Mouse (Mus musculus) neural tube, embryonic 15.5 days (tissue): ENCODE data around the gene Tm6sf1. TPM values are rescaled to one million over a fixed set of nuclear protein-coding genes. Genes with fewer than 3 reads are reported as not detected.

Source experiments
- ATAC-seq: fragments of 200-750 bp; cut with Nextera tagmentation; 2 replicates; pipeline ENCODE4 v1.8.0; 2017; ENCODE audit warnings: mild to moderate bottlenecking, moderate TSS enrichment, moderate library complexity; ENCODE audit not compliant: low FRiP score
- H3K27ac ChIP-seq: fragments of 300-500 bp; sonication (generic); replicated peaks from 2 replicates; pipeline ENCODE4 v1.5.1; 2015; ENCODE audit warnings: mild to moderate bottlenecking, inconsistent platforms
- H3K27me3 ChIP-seq: fragments of 300-500 bp; sonication (generic); replicated peaks from 2 replicates; pipeline ENCODE4 v1.6.1; 2015; ENCODE audit warnings: inconsistent platforms
- H3K36me3 ChIP-seq: fragments of 300-500 bp; sonication (generic); 2 replicates; pipeline ENCODE4 v1.6.1; 2015; ENCODE audit warnings: inconsistent platforms
- H3K4me1 ChIP-seq: fragments of 300-500 bp; sonication (generic); 2 replicates; pipeline ENCODE4 v1.6.1; 2015; ENCODE audit warnings: inconsistent platforms
- H3K4me2 ChIP-seq: fragments of 300-500 bp; sonication (generic); 2 replicates; pipeline ENCODE4 v1.6.1; 2015; ENCODE audit warnings: inconsistent platforms, mild to moderate bottlenecking, moderate library complexity
- H3K4me3 ChIP-seq: fragments of 300-500 bp; sonication (generic); replicated peaks from 2 replicates; pipeline ENCODE4 v1.5.1; 2015; ENCODE audit warnings: mild to moderate bottlenecking, inconsistent platforms
- H3K9ac ChIP-seq: fragments of 300-500 bp; sonication (generic); replicated peaks from 2 replicates; pipeline ENCODE4 v1.6.1; 2015; ENCODE audit warnings: mild to moderate bottlenecking, inconsistent platforms
- H3K9me3 ChIP-seq: fragments of 300-500 bp; sonication (generic); replicated peaks from 2 replicates; pipeline ENCODE4 v1.6.1; 2016; ENCODE audit warnings: inconsistent platforms
- WGBS: fragments of 180-500 bp; shearing (Covaris S2); methylation state at CpG from one replicate; pipeline ENCODE4 v1.1.7; 2015; ENCODE audit warnings: mixed read lengths; 5-methylcytosine and 5-hydroxymethylcytosine counted together
- polyA plus RNA-seq: library from polyadenylated mRNA; unstranded; fragments of >200 nt; fragmentation: Nextera tagmentation; extraction: Ambion mirVana; gene quantifications from 2 replicates; pipeline ENCODE4 v1.2.1, GENCODE M21; 2015

The Tm6sf1 gene
- polyA plus RNA-seq, 1 experiment from 2014 or later = 15.1 TPM

- Histone ChIP-seq H3K9me3 (no peaks in the 10 kb centered on the region), H3K4me1 (no peaks in the 10 kb centered on the region), H3K9ac (no peak overlapping the region), H3K27ac (no peak overlapping the region), H3K27me3 (no peaks in the 10 kb centered on the region), H3K4me3 (no peak overlapping the region), H3K36me3 (no peaks in the 10 kb centered on the region), H3K4me2 (no peak overlapping the region)
- no peak for ATAC-seq
- WGBS = 93% methylated on average over 6 of the region's 6 CpGs
Observed at GRCm38 (mm10) chr7:81841439-81841838, 17.4 kb upstream of the Tm6sf1 start.

GRCm38 (mm10) chr7:81842141-81842540 lies 16.7 kb upstream of the Tm6sf1 start:
- Histone ChIP-seq H3K4me2 (no peak overlapping the region), H3K9me3 (no peaks in the 10 kb centered on the region), H3K27me3 (no peaks in the 10 kb centered on the region), H3K36me3 (no peaks in the 10 kb centered on the region), H3K4me3 (no peak overlapping the region), H3K4me1 (no peaks in the 10 kb centered on the region), H3K27ac (no peak overlapping the region), H3K9ac (no peak overlapping the region)
- WGBS = 95% methylated on average over 7 of the region's 7 CpGs
- ATAC-seq = no peak

- Histone ChIP-seq H3K27me3 (no peaks in the 10 kb centered on the region), H3K4me2 (no peak overlapping the region), H3K4me3 (no peak overlapping the region), H3K9ac (no peak overlapping the region), H3K4me1 (no peaks in the 10 kb centered on the region), H3K27ac (no peak overlapping the region), H3K9me3 (no peaks in the 10 kb centered on the region), H3K36me3 (no peaks in the 10 kb centered on the region)
- ATAC-seq = no peak
- 85% methylated on average over 1 of the region's 1 CpGs for WGBS
Observed at GRCm38 (mm10) chr7:81842998-81843397, 15.8 kb upstream of the Tm6sf1 start.

GRCm38 (mm10) chr7:81843903-81844302 lies 14.9 kb upstream of the Tm6sf1 start:
- WGBS = 78% methylated on average over 8 of the region's 8 CpGs
- H3K9me3 ChIP-seq = no peaks in the 10 kb centered on the region
- no peak for ATAC-seq

GRCm38 (mm10) chr7:81844801-81845200 lies 14.0 kb upstream of the Tm6sf1 start:
- H3K4me2 ChIP-seq = no peak overlapping the region
- no peak for ATAC-seq
- H3K4me3 ChIP-seq = no peak overlapping the region
- H3K4me1 ChIP-seq = no peaks in the 10 kb centered on the region
- H3K36me3 ChIP-seq = no peaks in the 10 kb centered on the region
- no peaks in the 10 kb centered on the region for H3K9me3 ChIP-seq
- H3K27ac ChIP-seq = no peak overlapping the region
- H3K9ac ChIP-seq = no peak overlapping the region
- WGBS = 89% methylated on average over 11 of the region's 11 CpGs
- no peaks in the 10 kb centered on the region for H3K27me3 ChIP-seq

More at GRCm38 (mm10) chr7:81843903-81844302, 14.9 kb upstream of the Tm6sf1 start:
- no peaks in the 10 kb centered on the region for H3K27me3 ChIP-seq
- H3K9ac ChIP-seq = no peak overlapping the region
- H3K4me1 ChIP-seq = no peaks in the 10 kb centered on the region
- no peaks in the 10 kb centered on the region for H3K36me3 ChIP-seq
- H3K27ac ChIP-seq = no peak overlapping the region
- no peak overlapping the region for H3K4me3 ChIP-seq
- no peak overlapping the region for H3K4me2 ChIP-seq

- H3K4me2 ChIP-seq = no peak overlapping the region
- H3K36me3 ChIP-seq = no peaks in the 10 kb centered on the region
- H3K27ac ChIP-seq = no peak overlapping the region
- H3K4me3 ChIP-seq = no peak overlapping the region
- 80% methylated on average over 3 of the region's 3 CpGs for WGBS
- no peaks in the 10 kb centered on the region for H3K4me1 ChIP-seq
- H3K9me3 ChIP-seq = no peaks in the 10 kb centered on the region
- no peak for ATAC-seq
- H3K9ac ChIP-seq = no peak overlapping the region
- no peaks in the 10 kb centered on the region for H3K27me3 ChIP-seq
Observed at GRCm38 (mm10) chr7:81845313-81845712, 13.5 kb upstream of the Tm6sf1 start.

GRCm38 (mm10) chr7:81846008-81846407 lies 12.8 kb upstream of the Tm6sf1 start:
- Histone ChIP-seq H3K27ac (no peak overlapping the region), H3K27me3 (no peaks in the 10 kb centered on the region), H3K4me1 (no peaks in the 10 kb centered on the region), H3K9ac (no peak overlapping the region), H3K9me3 (no peaks in the 10 kb centered on the region), H3K4me3 (no peak overlapping the region), H3K36me3 (no peaks in the 10 kb centered on the region), H3K4me2 (no peak overlapping the region)
- 80% methylated on average over 8 of the region's 8 CpGs for WGBS
- ATAC-seq = no peak

- Histone ChIP-seq H3K4me3 (no peak overlapping the region), H3K27me3 (no peaks in the 10 kb centered on the region), H3K4me1 (no peaks in the 10 kb centered on the region), H3K4me2 (no peak overlapping the region), H3K9me3 (no peaks in the 10 kb centered on the region), H3K9ac (no peak overlapping the region), H3K36me3 (no peaks in the 10 kb centered on the region), H3K27ac (no peak overlapping the region)
- no peak for ATAC-seq
- WGBS = 44% methylated on average over 8 of the region's 8 CpGs
Observed at GRCm38 (mm10) chr7:81847010-81847409, 11.8 kb upstream of the Tm6sf1 start.

GRCm38 (mm10) chr7:81847777-81848176 lies 11.0 kb upstream of the Tm6sf1 start:
- H3K4me1 ChIP-seq = no peaks in the 10 kb centered on the region
- no peaks in the 10 kb centered on the region for H3K27me3 ChIP-seq
- H3K9ac ChIP-seq = no peak overlapping the region
- H3K9me3 ChIP-seq = no peaks in the 10 kb centered on the region
- no peak overlapping the region for H3K4me2 ChIP-seq
- ATAC-seq = no peak
- H3K4me3 ChIP-seq = no peak overlapping the region
- no peak overlapping the region for H3K27ac ChIP-seq
- H3K36me3 ChIP-seq = no peaks in the 10 kb centered on the region
- 29% methylated on average over 4 of the region's 4 CpGs for WGBS

- 90% methylated on average over 5 of the region's 5 CpGs for WGBS
- no peaks in the 10 kb centered on the region for H3K27me3 ChIP-seq
- no peak overlapping the region for H3K9ac ChIP-seq
- H3K4me3 ChIP-seq = no peak overlapping the region
- H3K4me1 ChIP-seq = no peaks in the 10 kb centered on the region
- H3K9me3 ChIP-seq = no peaks in the 10 kb centered on the region
- ATAC-seq = no peak
- H3K4me2 ChIP-seq = no peak overlapping the region
- no peak overlapping the region for H3K27ac ChIP-seq
- no peaks in the 10 kb centered on the region for H3K36me3 ChIP-seq
Observed at GRCm38 (mm10) chr7:81849214-81849613, 9.6 kb upstream of the Tm6sf1 start.

- no peak overlapping the region for H3K4me2 ChIP-seq
- no peaks in the 10 kb centered on the region for H3K36me3 ChIP-seq
- 88% methylated on average over 7 of the region's 7 CpGs for WGBS
- H3K9me3 ChIP-seq = no peaks in the 10 kb centered on the region
- H3K4me3 ChIP-seq = no peak overlapping the region
- ATAC-seq = no peak
- no peak overlapping the region for H3K27ac ChIP-seq
- H3K9ac ChIP-seq = no peak overlapping the region
- H3K4me1 ChIP-seq = no peaks in the 10 kb centered on the region
- H3K27me3 ChIP-seq = no peaks in the 10 kb centered on the region
Observed at GRCm38 (mm10) chr7:81849633-81850032, 9.2 kb upstream of the Tm6sf1 start.

- H3K9me3 ChIP-seq = no peaks in the 10 kb centered on the region
- no peaks in the 10 kb centered on the region for H3K27me3 ChIP-seq
- no peak overlapping the region for H3K27ac ChIP-seq
- no peaks in the 10 kb centered on the region for H3K4me1 ChIP-seq
- H3K4me3 ChIP-seq = no peak overlapping the region
- ATAC-seq = no peak
- 87% methylated on average over 6 of the region's 6 CpGs for WGBS
- H3K4me2 ChIP-seq = no peak overlapping the region
- no peaks in the 10 kb centered on the region for H3K36me3 ChIP-seq
- H3K9ac ChIP-seq = no peak overlapping the region
Observed at GRCm38 (mm10) chr7:81850171-81850570, 8.6 kb upstream of the Tm6sf1 start.

GRCm38 (mm10) chr7:81851706-81852105 lies 7.1 kb upstream of the Tm6sf1 start:
- H3K27me3 ChIP-seq = no peaks in the 10 kb centered on the region
- WGBS = 91% methylated on average over 3 of the region's 3 CpGs
- H3K27ac ChIP-seq = no peak overlapping the region

More at GRCm38 (mm10) chr7:81851706-81852105, 7.1 kb upstream of the Tm6sf1 start:
- H3K4me1 ChIP-seq = no peaks in the 10 kb centered on the region
- ATAC-seq = no peak
- no peaks in the 10 kb centered on the region for H3K36me3 ChIP-seq
- H3K4me2 ChIP-seq = no peak overlapping the region
- H3K4me3 ChIP-seq = no peak overlapping the region
- H3K9ac ChIP-seq = no peak overlapping the region
- H3K9me3 ChIP-seq = no peaks in the 10 kb centered on the region
